Mouse (Mus musculus): ENCODE data around the gene Stard10. TPM values are rescaled to one million over a fixed set of nuclear protein-coding genes. Genes with fewer than 3 reads are reported as not detected.

Stard10 gene
- 23.4 and 27.7 TPM in 2 replicates for polyA plus RNA-seq (2021; fragmentation: Nextera tagmentation)
- long read RNA-seq, experiment 1, transcript Stard10-201 (7 exons, 1,400 nt), result major isoform, 19 of 37 reads
- long read RNA-seq, experiment 1, partial matches to known transcripts, result 10 of 37 reads
- long read RNA-seq, experiment 1, other reads (novel, unspliced or antisense), result 8 of 37 reads
- long read RNA-seq, experiment 2, transcript Stard10-201 (7 exons, 1,400 nt), result major isoform, 6 of 36 reads
- long read RNA-seq, experiment 2, partial matches to known transcripts, result 24 of 36 reads
- long read RNA-seq, experiment 2, other reads (novel, unspliced or antisense), result 6 of 36 reads

GRCm38 (mm10) chr7:101317014-101317413 lies at the start of gene Stard10:
TSS of gene Stard10 (plus strand) at chr7:101317086.

GRCm38 (mm10) chr7:101301881-101302456 lies 14.9 kb upstream of the Stard10 start, which contains the start of gene Atg16l2:
TSS of gene Atg16l2 (minus strand) at chr7:101302251.

GRCm38 (mm10) chr7:101347767-101348270 lies 30.9 kb downstream of the Stard10 start, which contains the start of gene Arap1:
TSS of gene Arap1 (plus strand) at chr7:101348067.

Other genes with a start within 250 kb of the Stard10 start
- gene Fchsd2, start 224.2 kb upstream of the Stard10 start, polyA plus RNA-seq (2021; fragmentation: Nextera tagmentation), result 6.4 and 7.2 TPM in 2 replicates
- gene Atg16l2, start 14.8 kb upstream of the Stard10 start, polyA plus RNA-seq (2021; fragmentation: Nextera tagmentation), result 12.9 and 13.5 TPM in 2 replicates
- gene Arap1, start 31.0 kb downstream of the Stard10 start, polyA plus RNA-seq (2021; fragmentation: Nextera tagmentation), result 6.2 and 6.5 TPM in 2 replicates
- gene Gm45837, start 93.8 kb downstream of the Stard10 start, polyA plus RNA-seq (2021; fragmentation: Nextera tagmentation), result not detected in 2 replicates
- 109 and 111 TPM in 2 replicates for gene Pde2a, start 104.6 kb downstream of the Stard10 start, polyA plus RNA-seq (2021; fragmentation: Nextera tagmentation)